25 mouse cellular contexts compared by ENCODE assay signal in the genomic region with DNA sequence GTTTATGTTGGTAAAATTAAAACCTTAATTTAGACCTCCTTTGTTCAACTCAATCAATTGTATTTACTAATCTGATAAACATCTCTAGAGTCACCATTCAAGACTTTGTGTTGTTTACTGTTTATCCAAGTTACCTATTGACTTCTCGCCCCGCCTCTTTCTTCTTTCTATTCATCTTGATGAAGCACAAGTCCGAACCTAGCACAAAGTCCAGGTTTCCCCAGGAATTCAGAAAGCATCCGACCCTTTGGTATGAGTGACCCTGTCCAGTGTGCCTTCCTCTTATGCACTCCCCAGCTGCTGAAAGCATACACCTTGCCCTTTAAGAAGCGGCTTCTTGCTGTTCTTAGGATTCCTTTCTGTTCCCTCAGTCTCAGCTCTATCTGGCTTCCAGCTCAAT. TPM values are rescaled to one million over a fixed set of nuclear protein-coding genes. Genes with fewer than 3 reads are reported as not detected.
DNase-seq lines count a peak whose midpoint lies in the region; ATAC-seq lines count a peak whose summit lies in the region.
"Had no signal": no experiment of that assay in that cellular context is flagged by ENCODE, and none has a peak within 500 bp of the region (broad histone marks: within the 10 kb centered on the region; RNA-seq: fewer than 3 reads in every experiment).

No protein-coding gene starts in this region.

- no peak for ATAC-seq in monocyte, adult 5-6 weeks (replicated peaks; ENCODE audit: insufficient number of reproducible peaks, low FRiP score, low TSS enrichment, poor library complexity, severe bottlenecking)
- ATAC-seq: forebrain, embryonic 14.5 days; forebrain, postnatal 0 days; hindbrain, embryonic 16.5 days; Patski had no signal

- DNase-seq in kidney, adult 18-20 months = peak; percentile 28
- DNase-seq in kidney, postnatal 4 days = no peak
- peak; percentile 83 for DNase-seq in kidney, adult 9 months
- DNase-seq in kidney, postnatal 14 days = peak; percentile 23
- DNase-seq in heart, postnatal 4 days = no peak
- DNase-seq: adrenal gland, postnatal 10 days; adrenal gland, postnatal 36 days; B cell, adult 2 months; cerebellum, adult 18-20 months; cerebellum, adult 9-10 months; cerebellum, postnatal 14 days; forebrain, postnatal 0 days; gastrocnemius, adult 2 months; gastrocnemius, postnatal 14 days; heart, adult 11 months had no signal

RNA-seq across cellular contexts. Expression of a gene that starts 41.3 kb away (rescaled TPM):
- total RNA-seq in heart, postnatal 4 days (2021) = not detected
- not detected in 3 replicates for total RNA-seq in monocyte, adult 5-6 weeks (2017)
- total RNA-seq: adrenal gland, adult 18-20 months; adrenal gland, postnatal 10 days; adrenal gland, postnatal 36 days; CH12.LX; forebrain, postnatal 0 days; G1E; gastrocnemius, adult 2 months; gastrocnemius, postnatal 14 days; gastrocnemius, postnatal 4 days; heart, adult 8-10 months; heart, postnatal 25 days had no signal

Comparison
In these comparisons a context has a peak if more than half of its experiments do, and no peak if none do; other contexts are left out.
1. DNase-seq: peak in kidney, adult 18-20 months (single experiment), kidney, adult 9 months (single experiment) and kidney, postnatal 14 days (single experiment); none in kidney, postnatal 4 days (0 of 2) and heart, postnatal 4 days (single experiment).